Mouse (Mus musculus) layer of hippocampus, adult 18-20 months (tissue): ENCODE measurements at regions not wholly inside any gene's neighbourhood (a gene's known extent, or its start where the extent isn't known, plus 50 kb on each side); places are given as distances from the start of the nearest gene placed in this dataset.

Source experiments
- DNase-seq, 2 experiments: peaks; one replicate each; pipeline ENCODE4 v3.0.0; 2022; ENCODE audit warnings: low spot score in 2 of 2

GRCm38 (mm10) chr15:59206636-59207035 is 317.5 kb downstream of the Gm49356 start:
- DNase-seq, result no peak

- DNase-seq, result no peak
These were observed 318.9 kb downstream of the Gm49356 start for GRCm38 (mm10) chr15:59207976-59208375.

DNA sequence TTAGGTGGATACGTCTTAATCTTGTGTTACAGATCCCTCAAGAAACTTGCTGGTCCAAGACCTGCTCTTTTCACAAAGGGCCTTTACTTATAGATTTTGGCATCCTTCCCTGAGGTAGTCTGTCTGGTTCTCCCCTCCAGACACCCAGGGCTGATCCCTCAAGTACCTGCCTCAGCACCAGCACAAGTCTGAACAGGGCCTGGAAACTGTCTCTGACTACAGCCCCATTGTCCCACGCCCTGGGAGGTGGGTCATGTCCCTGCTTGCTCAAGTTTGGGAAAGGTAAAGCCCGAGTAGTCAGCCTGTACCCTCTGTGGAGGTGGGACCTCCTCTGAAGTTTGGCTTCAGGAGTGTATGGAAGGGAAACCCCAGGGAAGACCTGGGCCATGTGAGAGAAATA is 323.3 kb downstream of the Gm49356 start:
- DNase-seq, result no peak

- DNase-seq, result no peak
These were observed 325.0 kb downstream of the Gm49356 start for GRCm38 (mm10) chr15:59214096-59214495.

DNA sequence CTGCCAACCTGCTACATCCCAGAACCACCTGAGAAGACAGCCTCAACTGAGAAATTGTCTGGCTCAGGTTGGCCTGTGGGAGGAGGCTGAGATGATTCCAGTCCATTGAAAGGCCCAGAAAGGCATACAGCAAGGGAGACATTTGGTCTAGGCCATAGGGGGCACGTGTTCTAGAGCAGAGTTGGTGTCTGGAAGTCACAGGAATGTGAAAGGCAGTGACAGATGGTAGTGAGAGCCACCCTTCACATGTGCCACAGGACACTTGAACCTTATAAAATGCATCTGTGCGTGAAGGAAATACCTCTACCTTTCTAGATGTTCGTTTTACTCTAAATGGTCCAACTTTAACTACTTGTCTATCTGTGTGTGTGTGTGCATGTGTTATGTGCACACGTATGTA is 326.1 kb downstream of the Gm49356 start:
- DNase-seq, result no peak

DNA sequence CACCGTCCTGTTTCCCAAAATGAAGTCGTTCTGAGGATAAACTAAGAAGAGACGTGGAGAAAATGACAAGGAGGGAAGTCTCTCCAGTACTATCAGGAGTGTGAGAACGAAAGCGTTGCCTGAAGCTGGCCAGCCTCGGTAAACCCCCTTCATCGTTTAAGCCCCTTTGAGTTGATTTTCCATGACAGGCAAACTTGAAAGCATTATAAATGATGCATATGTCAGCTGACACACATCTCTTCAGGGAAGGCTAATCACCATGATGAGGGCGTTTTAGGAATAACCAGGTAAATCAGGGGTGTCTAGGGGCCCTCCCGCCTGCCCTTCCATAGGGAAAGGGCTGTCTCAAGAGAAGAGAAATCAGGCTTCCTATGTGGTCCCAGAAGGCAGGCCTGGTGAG is 328.4 kb downstream of the Gm49356 start:
- no peak for DNase-seq

DNA sequence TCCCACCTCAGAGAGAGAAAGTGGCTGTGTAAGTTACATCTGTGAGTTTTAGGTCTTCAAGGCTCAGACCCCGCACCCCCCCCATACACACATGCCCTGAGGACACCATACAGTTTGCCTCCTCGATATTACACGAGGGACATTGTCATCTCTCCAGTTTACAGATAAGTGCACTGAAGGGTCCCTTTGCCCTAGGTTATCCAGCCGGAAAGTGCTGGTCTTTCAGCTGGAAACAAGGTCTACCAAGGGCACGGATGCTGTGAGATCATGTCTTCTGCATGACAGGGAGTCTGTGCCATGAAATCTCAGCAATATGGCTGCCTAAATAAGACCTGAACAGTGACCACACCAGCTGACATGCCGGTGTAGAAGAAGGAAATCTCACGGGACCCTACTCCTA is 329.8 kb downstream of the Gm49356 start:
- DNase-seq, result no peak

DNA sequence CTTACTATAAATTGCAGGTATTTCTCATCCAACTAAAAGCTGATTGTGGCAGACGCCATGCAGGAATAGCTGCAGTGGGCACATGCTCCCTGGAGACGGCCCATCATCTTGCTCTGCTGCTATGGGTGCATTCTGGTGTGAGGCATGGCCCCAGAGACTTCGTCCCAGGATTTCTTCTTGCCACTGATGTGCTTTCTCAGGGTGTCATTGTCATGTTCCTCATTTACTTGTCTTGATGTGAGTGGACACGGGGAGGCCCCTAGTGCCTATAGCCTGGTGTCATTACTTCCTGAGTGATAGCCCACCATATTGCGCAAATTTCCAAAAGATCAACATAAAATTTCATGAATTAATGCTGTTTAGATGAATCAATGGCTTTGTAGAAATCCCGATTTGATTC is 336.5 kb downstream of the Gm49356 start:
- no peak for DNase-seq

GRCm38 (mm10) chr15:59227293-59227692 is 338.2 kb downstream of the Gm49356 start:
- no peak for DNase-seq

DNA sequence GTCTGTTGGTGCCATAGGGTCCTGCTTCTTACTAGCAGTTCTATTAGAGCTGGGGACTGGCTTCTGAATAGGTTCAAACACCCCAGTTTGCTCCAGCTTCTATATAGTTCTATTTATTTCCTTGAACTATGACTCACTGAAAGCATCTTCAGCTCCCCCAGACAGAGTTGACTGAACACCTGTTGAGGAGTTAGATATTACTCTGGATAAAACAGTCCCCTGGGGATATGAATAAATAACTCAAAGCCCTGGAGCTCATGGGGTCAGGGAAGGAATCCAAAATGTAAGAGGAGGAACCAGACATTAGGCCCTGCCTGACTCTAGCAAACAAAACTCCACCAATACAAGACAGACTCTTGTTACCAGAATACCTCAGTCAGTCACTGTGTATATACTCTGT is 341.4 kb downstream of the Gm49356 start:
- no peak for DNase-seq

- DNase-seq, result no peak
These were observed 342.6 kb downstream of the Gm49356 start for GRCm38 (mm10) chr15:59231703-59232102.

- DNase-seq, result no peak
These were observed 343.2 kb downstream of the Gm49356 start for GRCm38 (mm10) chr15:59232290-59232689.

GRCm38 (mm10) chr15:59237446-59238161 is 348.5 kb downstream of the Gm49356 start:
- no peak for DNase-seq

- DNase-seq, result no peak
These were observed 352.7 kb downstream of the Gm49356 start for GRCm38 (mm10) chr15:59241752-59242151.

GRCm38 (mm10) chr15:59245927-59246649 is 357.0 kb downstream of the Gm49356 start:
- peak in 1 of 2 experiments; percentile 7 for DNase-seq

DNA sequence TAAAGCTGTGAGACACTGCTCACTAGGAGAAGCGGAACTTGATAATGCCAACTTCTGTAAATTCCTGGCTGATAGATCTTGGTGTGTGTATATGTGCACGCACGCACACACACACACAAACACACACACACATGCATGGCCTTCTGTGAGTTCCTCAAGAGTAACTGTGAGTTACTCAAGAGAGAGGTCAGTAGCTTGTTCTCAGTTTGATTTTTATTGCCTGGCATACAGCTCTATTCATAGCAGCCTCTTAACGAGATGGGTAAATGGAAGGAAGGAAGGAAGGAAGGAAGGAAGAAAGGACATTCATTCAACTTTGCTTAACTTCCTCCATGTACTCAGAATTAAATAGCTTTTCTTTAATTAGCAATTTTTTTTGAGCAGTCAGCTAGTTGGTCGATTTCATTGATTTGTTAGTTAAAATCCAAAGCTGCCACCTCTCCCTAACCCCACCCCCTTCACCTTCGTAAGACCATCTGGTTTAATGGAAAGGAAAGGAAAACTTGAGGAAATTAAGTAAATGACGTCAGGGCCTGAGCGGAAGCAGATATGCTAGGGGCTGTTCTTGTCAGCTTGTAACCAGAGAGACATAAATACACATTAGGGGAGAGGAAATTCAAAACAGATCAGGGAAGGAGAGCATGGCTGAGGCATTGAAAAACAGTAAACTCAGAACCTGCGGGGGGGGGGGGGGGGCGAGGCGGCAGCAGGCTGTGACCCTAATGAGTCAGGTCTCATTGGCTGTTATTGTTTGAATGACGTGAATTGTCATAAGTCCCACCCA is 359.6 kb downstream of the Gm49356 start:
- DNase-seq, result no peak

DNA sequence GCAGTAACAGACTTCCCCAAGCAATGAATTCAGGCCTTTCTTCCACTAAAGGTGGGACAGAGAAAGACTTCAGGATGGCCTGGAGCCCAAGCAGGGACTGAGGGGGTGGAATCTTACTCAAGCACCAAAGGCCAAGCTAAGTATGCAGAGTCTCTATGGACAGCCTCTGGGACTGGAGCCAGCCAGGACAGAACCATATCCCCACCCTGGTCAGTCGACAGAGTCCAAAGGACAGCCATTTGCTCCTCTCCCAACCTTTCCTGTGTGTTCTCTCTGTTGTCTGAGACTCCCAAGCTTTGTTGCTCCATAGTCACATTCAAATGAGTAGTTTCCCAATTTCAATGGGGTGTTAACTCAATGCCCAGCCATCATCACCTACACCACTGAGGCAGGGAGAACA is 372.3 kb downstream of the Gm49356 start:
- DNase-seq, result no peak

GRCm38 (mm10) chr15:59262380-59262779 is 373.3 kb downstream of the Gm49356 start:
- DNase-seq, result no peak

- DNase-seq, result no peak
These were observed 374.6 kb downstream of the Gm49356 start for GRCm38 (mm10) chr15:59263433-59264328.
